Mouse (Mus musculus) cortical plate, adult 2 months (tissue): ENCODE measurements at regions not wholly inside any gene's neighbourhood (a gene's known extent, or its start where the extent isn't known, plus 50 kb on each side); places are given as distances from the start of the nearest gene placed in this dataset.

Experiments
- H3K27ac ChIP-seq: fragments of 200-500 bp; 2 replicates; pipeline ENCODE4 v1.5.1; 2012; ENCODE audit warnings: low read length, control low read depth, inconsistent platforms; ENCODE audit not compliant: insufficient read depth
- H3K4me1 ChIP-seq: fragments of 200-500 bp; 2 replicates; pipeline ENCODE4 v1.6.1; 2011; ENCODE audit warnings: low read length; ENCODE audit not compliant: control insufficient read depth, insufficient read depth
- H3K4me3 ChIP-seq: fragments of 200-500 bp; 2 replicates; pipeline ENCODE4 v1.5.1; 2011; ENCODE audit warnings: mild to moderate bottlenecking, low read length, control low read depth; ENCODE audit not compliant: insufficient read depth
- CTCF ChIP-seq: fragments of 200-500 bp; IDR thresholded peaks from 2 replicates; pipeline ENCODE4 v1.5.1; 2011; ENCODE audit warnings: mild to moderate bottlenecking, control low read depth, low read length; ENCODE audit not compliant: insufficient read depth; ENCODE audit errors: extremely low read depth
- POLR2A ChIP-seq: fragments of 200-500 bp; IDR thresholded peaks from 2 replicates; pipeline ENCODE4 v1.6.1; 2011; ENCODE audit warnings: mild to moderate bottlenecking, low read length, control low read depth; ENCODE audit not compliant: insufficient read depth; ENCODE audit errors: extremely low read depth

GRCm38 (mm10) chr11:24742561-24742960 is 664.7 kb downstream of the Bcl11a start:
- TF ChIP-seq CTCF (no peak), POLR2A (peak; percentile 72)
- 0 out of 2 replicates have a peak overlapping the region, but pooled peaks have one; percentile 2 for H3K4me3 ChIP-seq
- no peak overlapping the region for H3K27ac ChIP-seq
- no peaks in the 10 kb centered on the region for H3K4me1 ChIP-seq

GRCm38 (mm10) chr11:24743439-24743838 is 665.6 kb downstream of the Bcl11a start:
- no peak overlapping the region for H3K27ac ChIP-seq
- no peak overlapping the region for H3K4me3 ChIP-seq
- no peaks in the 10 kb centered on the region for H3K4me1 ChIP-seq
- TF ChIP-seq CTCF (no peak), POLR2A (no peak)

GRCm38 (mm10) chr11:24745841-24746240 is 668.0 kb downstream of the Bcl11a start:
- Histone ChIP-seq H3K27ac (no peak overlapping the region), H3K4me3 (no peak overlapping the region), H3K4me1 (no peaks in the 10 kb centered on the region)
- TF ChIP-seq POLR2A = no peak
- TF ChIP-seq CTCF = no peak

- Histone ChIP-seq H3K4me1 (no peaks in the 10 kb centered on the region), H3K27ac (no peak overlapping the region), H3K4me3 (no peak overlapping the region)
- no peak for TF ChIP-seq CTCF
- no peak for TF ChIP-seq POLR2A
Observed at GRCm38 (mm10) chr11:24750144-24750779, 672.4 kb downstream of the Bcl11a start.

- Histone ChIP-seq H3K27ac (no peak overlapping the region), H3K4me1 (no peaks in the 10 kb centered on the region), H3K4me3 (no peak overlapping the region)
- TF ChIP-seq POLR2A (no peak), CTCF (no peak)
Observed at GRCm38 (mm10) chr11:24758130-24758529, 680.3 kb downstream of the Bcl11a start.

- no peak for TF ChIP-seq POLR2A
- TF ChIP-seq CTCF = no peak
- Histone ChIP-seq H3K27ac (no peak overlapping the region), H3K4me3 (no peak overlapping the region), H3K4me1 (no peaks in the 10 kb centered on the region)
Observed at GRCm38 (mm10) chr11:24783470-24783869, 705.6 kb downstream of the Bcl11a start.

GRCm38 (mm10) chr11:24789120-24789519 is 711.3 kb downstream of the Bcl11a start:
- Histone ChIP-seq H3K4me3 (no peak overlapping the region), H3K27ac (no peak overlapping the region), H3K4me1 (no peaks in the 10 kb centered on the region)
- TF ChIP-seq CTCF = no peak
- TF ChIP-seq POLR2A = no peak

GRCm38 (mm10) chr11:24795510-24796211 is 717.8 kb downstream of the Bcl11a start:
- H3K4me1 ChIP-seq = no peaks in the 10 kb centered on the region
- no peak overlapping the region for H3K27ac ChIP-seq
- TF ChIP-seq POLR2A (no peak), CTCF (no peak)
- H3K4me3 ChIP-seq = no peak overlapping the region

GRCm38 (mm10) chr11:24804623-24805023 is 726.8 kb downstream of the Bcl11a start:
- Histone ChIP-seq H3K27ac (no peak overlapping the region), H3K4me3 (no peak overlapping the region), H3K4me1 (no peaks in the 10 kb centered on the region)
- TF ChIP-seq CTCF (no peak), POLR2A (no peak)

- Histone ChIP-seq H3K27ac (no peak overlapping the region), H3K4me3 (no peak overlapping the region), H3K4me1 (no peaks in the 10 kb centered on the region)
- TF ChIP-seq POLR2A (no peak), CTCF (no peak)
Observed at GRCm38 (mm10) chr11:24829578-24830401, 751.9 kb downstream of the Bcl11a start.
